Mouse (Mus musculus) megakaryocyte, embryonic 14.5 days (primary cell): ENCODE data around the gene Ninj1.

Experiments
- FLI1 ChIP-seq: IDR thresholded peaks from 2 replicates; pipeline ENCODE4 v1.6.1; 2012; ENCODE audit warnings: low read length, inconsistent platforms, mixed read lengths
- GATA1 ChIP-seq: IDR thresholded peaks from 3 replicates; pipeline ENCODE4 v1.6.1; 2012; ENCODE audit warnings: mixed read lengths, low read length, inconsistent platforms, borderline replicate concordance

DNA sequence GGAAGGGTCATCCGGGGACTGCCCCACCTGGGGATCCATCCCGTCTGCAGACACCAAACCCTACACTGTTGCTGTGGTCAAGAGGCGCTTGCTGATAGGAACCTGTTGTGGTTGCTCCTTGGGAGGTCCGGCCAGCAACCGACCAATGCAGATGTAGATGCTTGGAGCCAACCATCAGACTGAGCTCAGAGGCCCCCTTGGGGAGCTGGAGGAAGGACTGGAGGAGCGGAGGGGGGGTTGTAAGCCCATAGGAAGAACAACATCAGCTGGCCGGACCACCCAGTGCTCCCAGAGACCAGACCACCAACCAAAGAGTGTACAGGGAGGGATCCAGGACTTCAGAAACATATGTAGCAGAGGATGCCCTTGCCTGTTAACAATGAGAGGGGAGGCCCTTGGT is 22.0 kb downstream of the Ninj1 start:
- TF ChIP-seq GATA1 (no peak), FLI1 (no peak)
